Mouse (Mus musculus) bone marrow macrophage, adult 2 months (primary cell): ENCODE results near the gene Tas2r143.

Experiments used
- CTCF ChIP-seq: IDR thresholded peaks from 2 replicates; pipeline ENCODE4 v1.5.1; 2012; ENCODE audit warnings: low read depth, mild to moderate bottlenecking, low read length, moderate library complexity
- POLR2A ChIP-seq: IDR thresholded peaks from 2 replicates; pipeline ENCODE4 v1.6.1; 2012; ENCODE audit warnings: mild to moderate bottlenecking, low read depth, low read length, borderline replicate concordance

- no peak for TF ChIP-seq CTCF
- TF ChIP-seq POLR2A: no peak
Observed at GRCm38 (mm10) chr6:42395960-42396809, 3.9 kb upstream of the Tas2r143 start.
